Mouse (Mus musculus): ENCODE results near the gene Bcap29.
"Not testable (repeated sequence)": the region's sequence is repeated elsewhere in the genome, so short reads cannot be mapped to it uniquely, and the experiment has no call there.

Gene Bcap29

DNA sequence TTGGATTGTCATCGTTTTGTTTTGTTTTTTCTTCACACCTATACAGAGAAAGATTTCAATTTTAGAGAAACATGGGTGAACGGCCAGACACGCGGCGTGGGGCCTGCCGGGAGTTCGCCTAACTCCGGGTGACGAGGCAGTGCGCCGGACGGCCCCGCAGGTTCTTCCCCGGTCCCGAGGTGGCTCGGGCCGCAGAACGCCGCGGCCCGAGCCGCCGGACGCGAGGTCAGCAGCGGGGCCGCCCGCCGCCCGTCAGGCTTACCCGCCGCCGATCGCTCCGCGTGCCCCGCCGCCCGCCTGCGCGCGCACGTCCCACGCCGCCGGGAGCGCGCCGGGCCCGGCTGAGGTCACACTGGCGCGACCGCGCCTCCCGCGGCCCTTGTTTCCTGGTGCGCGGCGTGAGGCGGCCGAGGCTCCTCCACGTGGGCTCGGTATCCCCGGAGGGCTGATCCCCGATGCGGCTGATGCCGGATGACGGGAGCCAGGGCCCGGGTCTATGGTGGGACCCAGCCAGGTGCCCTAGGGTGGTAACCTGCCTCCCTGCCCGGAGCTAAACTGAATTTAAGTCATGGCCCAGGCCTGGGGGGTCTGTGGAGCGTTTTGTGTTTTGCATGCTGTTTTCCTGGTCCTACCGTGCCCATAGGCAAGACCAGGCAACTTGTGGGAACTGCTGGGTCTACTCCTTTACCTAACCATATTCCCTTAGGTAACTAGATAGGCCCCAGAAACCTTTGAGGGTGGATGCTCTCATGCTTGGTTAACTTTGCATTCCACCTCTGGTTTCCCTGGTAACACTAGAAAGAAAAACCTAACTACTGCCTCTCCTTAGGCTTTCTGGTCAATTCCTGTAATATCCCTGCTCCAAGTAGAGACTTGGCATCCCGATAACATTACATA, at the start of gene Bcap29:
Gene Bcap29, minus strand, starts transcription at position 316 of the 897 bp plus-strand sequence.
- DNase-seq (ENCODE audit: low read depth), result peak; percentile 88

GRCm38 (mm10) chr12:31667187-31667586, 32.7 kb upstream of the Bcap29 start:
- no peak for DNase-seq (ENCODE audit: low read depth)

- no peak for DNase-seq (ENCODE audit: low read depth)
Measured at GRCm38 (mm10) chr12:31665999-31666398, 31.5 kb upstream of the Bcap29 start.

GRCm38 (mm10) chr12:31656841-31657240, 22.4 kb upstream of the Bcap29 start:
- DNase-seq (ENCODE audit: low read depth), result peak; percentile 46

DNA sequence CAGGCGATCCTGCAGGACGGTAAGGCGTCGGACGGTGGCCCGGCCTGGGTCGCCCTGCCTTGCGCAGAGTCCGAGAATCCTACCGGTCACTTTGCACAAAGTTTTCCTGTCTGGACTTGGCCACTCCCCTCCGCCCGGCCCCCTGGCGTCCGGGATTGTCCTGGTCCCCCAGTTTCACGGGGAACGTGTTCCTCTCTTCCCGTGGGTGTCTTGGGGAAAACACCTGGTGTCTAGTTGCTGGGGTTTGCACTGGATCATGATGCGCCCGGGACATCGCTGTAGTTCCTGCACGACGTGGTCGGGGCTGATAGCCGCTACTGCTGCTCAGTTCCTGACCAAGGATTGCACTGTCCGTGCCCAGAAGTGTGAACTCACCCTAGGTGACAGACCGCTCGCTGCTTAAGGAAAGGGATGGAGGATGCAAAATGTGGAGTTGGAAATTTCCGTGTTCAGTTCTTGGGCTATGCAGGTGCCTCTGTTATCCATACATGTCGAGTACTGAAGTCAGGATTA, 20.6 kb upstream of the Bcap29 start:
- DNase-seq (ENCODE audit: low read depth), result no peak

DNA sequence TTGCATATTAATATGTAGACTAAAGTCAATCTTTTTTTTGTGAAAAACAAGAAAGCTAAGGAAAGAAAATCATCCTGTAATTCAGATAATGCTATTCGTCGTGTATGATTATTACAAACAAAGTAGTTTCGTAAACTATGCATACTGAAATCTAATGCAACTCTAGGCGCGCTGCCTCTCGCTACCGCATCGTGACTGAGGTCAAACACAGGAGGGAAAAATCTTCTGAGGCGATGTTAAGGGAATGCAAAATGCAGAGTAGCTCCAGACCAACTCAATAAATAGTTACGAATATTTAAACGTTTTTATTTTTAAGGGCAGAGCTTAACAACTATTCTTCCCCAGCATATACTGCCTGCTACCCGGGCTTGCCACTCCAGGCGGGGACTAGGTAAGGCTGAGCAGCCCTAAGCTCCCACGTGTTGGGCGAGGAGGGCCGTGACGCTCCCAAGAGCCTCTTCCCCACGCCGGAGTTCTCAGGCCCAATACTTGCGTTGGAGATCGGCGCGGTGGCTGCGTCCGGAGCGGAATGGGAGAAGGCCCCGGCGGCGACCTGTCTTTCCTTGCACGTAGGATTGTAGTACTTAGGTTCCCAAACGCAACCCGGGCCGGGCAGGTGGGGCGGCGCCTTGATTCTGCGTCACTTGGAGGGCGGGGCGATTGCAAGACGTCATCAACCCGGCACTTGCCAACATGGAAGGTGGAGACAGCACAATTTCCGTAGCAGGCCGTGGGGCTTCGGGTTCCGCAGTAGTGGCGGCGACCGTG, 19.9 kb upstream of the Bcap29 start, which contains the start of the genes Dus4l and Cog5:
Gene Dus4l, minus strand, starts transcription at position 630 of the 768 bp plus-strand sequence.
Gene Cog5, plus strand, starts transcription at position 673 of the 768 bp plus-strand sequence.
- DNase-seq (ENCODE audit: low read depth), result peak; percentile 97

GRCm38 (mm10) chr12:31653611-31654010, 19.2 kb upstream of the Bcap29 start:
- DNase-seq (ENCODE audit: low read depth), result peak; percentile 29

- DNase-seq (ENCODE audit: low read depth), result no peak
Measured at GRCm38 (mm10) chr12:31635240-31635607, 766 bp upstream of the Bcap29 start.

DNA sequence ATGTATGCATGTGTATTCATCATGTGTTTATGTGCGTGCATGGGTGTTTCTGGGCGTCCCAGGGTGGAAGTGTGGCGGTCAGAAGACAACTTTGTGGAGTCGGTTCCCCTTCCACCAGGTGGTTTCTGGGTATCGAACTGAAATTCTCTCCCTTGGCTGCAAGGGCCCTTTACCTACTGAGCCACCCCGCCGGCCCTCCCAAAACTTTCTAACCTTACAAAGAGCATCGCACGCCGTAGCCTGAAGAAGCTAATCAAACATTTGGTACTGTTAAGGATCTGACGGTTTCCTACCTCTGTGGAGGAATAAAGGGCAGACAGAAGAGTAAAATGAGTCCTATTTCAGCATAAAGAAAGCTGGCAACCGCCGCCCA, 502 bp downstream of the Bcap29 start:
- no peak for DNase-seq (ENCODE audit: low read depth)

DNA sequence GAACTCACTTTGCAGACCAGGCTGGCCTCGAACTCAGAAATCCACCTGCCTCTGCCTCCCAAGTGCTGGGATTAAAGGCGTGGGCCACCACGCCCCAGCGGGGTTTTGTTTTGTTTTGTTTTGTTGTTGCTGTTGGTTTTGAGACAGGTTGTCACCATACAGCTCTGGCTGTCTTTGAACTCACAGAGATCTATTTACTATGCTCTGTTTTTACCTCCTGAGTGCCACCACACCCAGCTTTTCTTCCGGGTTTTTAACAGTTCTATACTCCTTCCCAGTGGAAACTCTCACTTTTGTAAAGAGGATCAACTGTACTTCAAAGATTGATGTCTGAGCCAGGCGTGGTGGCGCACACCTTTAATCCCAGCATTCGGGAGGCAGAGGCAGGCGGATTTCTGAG, 6.1 kb downstream of the Bcap29 start:
- not testable (repeated sequence) for DNase-seq (ENCODE audit: low read depth)

GRCm38 (mm10) chr12:31625016-31625415, 9.4 kb downstream of the Bcap29 start:
- no peak for DNase-seq (ENCODE audit: low read depth)

DNA sequence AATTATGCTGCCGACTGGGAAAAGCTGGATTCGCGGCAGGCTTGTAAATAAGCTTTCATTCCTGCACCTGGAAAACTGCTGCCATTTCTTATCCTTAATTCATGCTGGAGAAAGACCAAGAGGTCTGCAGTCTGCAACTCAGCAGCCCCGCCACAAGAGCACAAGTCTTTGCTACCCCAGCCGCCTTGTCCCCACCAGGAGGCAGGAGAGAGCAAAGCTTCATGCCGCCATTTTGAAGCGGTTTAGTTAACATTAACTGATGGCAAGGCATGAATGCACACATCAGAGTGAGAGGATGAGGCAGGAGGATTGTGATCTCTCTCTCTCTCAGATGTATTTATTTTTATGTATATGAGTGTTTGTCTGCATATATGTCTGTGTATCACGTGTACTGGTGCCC, 14.4 kb downstream of the Bcap29 start:
- DNase-seq (ENCODE audit: low read depth), result no peak

GRCm38 (mm10) chr12:31613353-31613752, 21.1 kb downstream of the Bcap29 start:
- DNase-seq (ENCODE audit: low read depth), result no peak

- DNase-seq (ENCODE audit: low read depth), result no peak
Measured at GRCm38 (mm10) chr12:31608138-31608537, 26.3 kb downstream of the Bcap29 start.

- DNase-seq (ENCODE audit: low read depth), result no peak
Measured at GRCm38 (mm10) chr12:31604894-31605293, 29.6 kb downstream of the Bcap29 start.

DNA sequence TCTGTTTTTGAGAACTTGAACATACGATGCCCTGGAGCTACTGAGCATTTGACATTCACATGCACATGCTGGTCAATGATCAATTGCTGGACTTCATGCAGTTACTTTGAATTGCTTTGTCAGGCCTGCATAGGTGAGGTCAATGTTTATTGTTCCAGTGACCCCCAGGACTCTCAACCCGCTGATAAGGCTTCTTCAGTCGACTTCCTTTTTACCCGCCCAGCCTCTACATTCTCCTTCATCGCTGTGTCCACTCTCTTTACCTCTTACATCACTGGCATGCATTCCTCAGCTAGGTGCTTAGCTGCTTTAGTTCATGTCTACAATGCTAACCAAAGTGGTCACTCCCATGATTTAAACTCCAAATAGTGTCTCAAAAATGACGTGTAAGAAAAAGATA, 30.9 kb downstream of the Bcap29 start:
- DNase-seq (ENCODE audit: low read depth), result no peak

DNA sequence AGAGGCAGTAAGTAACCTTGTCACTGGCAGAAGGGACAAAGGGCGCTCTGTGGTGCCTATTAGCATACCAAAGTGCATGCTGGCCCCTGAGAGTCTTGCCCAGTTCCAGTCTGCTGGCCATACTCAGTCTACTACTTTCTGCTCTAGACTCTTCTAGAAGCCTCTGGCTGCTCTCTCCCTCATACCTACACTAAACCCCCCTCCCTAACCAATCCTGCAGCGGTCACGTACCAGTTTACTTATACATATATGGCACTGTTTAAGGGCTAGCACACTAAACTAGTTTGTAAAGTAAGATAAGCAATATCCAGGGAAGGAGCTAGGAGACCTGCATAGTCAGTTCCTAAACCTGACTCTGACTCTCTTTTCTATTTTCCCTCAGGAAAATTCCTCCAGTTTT, 40.2 kb downstream of the Bcap29 start:
- no peak for DNase-seq (ENCODE audit: low read depth)

DNA sequence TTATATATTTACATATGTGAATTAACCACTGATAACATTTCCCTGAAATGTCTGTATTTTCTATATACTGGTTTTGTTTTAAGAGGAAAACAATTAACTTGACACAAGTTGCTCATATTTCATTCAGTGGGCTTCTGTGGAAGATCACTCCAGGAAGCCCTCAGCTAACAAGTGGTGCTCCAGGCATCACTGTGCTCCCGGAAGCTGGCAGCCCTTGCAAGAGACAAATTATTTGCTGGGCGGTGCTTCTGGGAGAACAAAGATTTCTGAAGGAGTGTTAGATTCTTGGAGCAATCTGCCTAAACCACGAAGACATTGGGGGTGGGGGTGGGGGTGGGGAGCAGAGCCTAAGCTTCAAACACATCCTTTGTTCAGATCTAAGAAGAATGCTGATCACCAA, 42.4 kb downstream of the Bcap29 start:
- no peak for DNase-seq (ENCODE audit: low read depth)

GRCm38 (mm10) chr12:31583726-31584125, 50.7 kb downstream of the Bcap29 start:
- no peak for DNase-seq (ENCODE audit: low read depth)

- DNase-seq (ENCODE audit: low read depth), result no peak
Measured at GRCm38 (mm10) chr12:31582081-31582480, 52.4 kb downstream of the Bcap29 start.

DNA sequence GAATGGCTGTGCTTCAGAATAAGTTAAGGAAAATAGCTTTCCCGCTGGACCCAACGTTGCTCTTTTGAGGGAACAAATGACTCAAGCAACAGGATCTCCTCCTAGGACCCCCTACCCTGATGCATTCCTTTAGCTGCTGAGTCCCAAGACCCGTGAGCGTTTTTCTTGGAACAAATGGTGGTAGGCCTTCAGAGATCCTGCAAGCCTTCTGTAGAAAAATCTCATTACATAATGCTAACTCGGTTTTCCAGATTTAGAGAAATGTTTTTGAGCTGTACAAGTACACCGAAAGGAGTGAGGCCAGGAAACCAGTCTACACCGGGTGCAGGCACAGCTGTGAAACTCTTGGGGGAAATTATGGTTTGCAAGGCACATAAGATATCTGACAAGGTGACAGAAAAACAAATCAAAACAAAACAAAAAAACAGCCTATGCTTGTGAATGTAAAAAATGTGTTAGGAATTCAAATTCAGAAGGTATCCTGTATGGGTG, 53.1 kb downstream of the Bcap29 start:
- DNase-seq (ENCODE audit: low read depth), result no peak

GRCm38 (mm10) chr12:31580634-31581318, 53.7 kb downstream of the Bcap29 start:
- DNase-seq (ENCODE audit: low read depth), result peak; percentile 26
